Mouse (Mus musculus): ENCODE measurements around the gene Sec63.

The Sec63 gene

GRCm38 (mm10) chr10:42760999-42761900 lies at the start of gene Sec63:
Gene Sec63 (plus strand): TSS chr10:42761496.
- peak; percentile 98 to 99 for DNase-seq

- no peak for DNase-seq
Observed at GRCm38 (mm10) chr10:42714676-42715075, 46.6 kb upstream of the Sec63 start.

- no peak for DNase-seq
Observed at GRCm38 (mm10) chr10:42715366-42716035, 45.8 kb upstream of the Sec63 start.

GRCm38 (mm10) chr10:42722116-42722515 lies 39.2 kb upstream of the Sec63 start:
- no peak for DNase-seq

GRCm38 (mm10) chr10:42723275-42724232 lies 37.7 kb upstream of the Sec63 start:
- no peak for DNase-seq

- no peak for DNase-seq
Observed at GRCm38 (mm10) chr10:42729607-42730006, 31.7 kb upstream of the Sec63 start.

GRCm38 (mm10) chr10:42734546-42735060 lies 26.7 kb upstream of the Sec63 start:
- peak; percentile 6 to 8 for DNase-seq

- no peak for DNase-seq
Observed at GRCm38 (mm10) chr10:42751813-42752212, 9.5 kb upstream of the Sec63 start.

- no peak for DNase-seq
Observed at GRCm38 (mm10) chr10:42754341-42754740, 7.0 kb upstream of the Sec63 start.

GRCm38 (mm10) chr10:42759741-42760140 lies 1.6 kb upstream of the Sec63 start:
- no peak for DNase-seq

- DNase-seq, result peak; percentile 16 to 18
Observed at GRCm38 (mm10) chr10:42760329-42760728, 967 bp upstream of the Sec63 start.

- peak; percentile 10 to 27 for DNase-seq
Observed at GRCm38 (mm10) chr10:42761901-42762669, 789 bp downstream of the Sec63 start.

- DNase-seq, result no peak
Observed at GRCm38 (mm10) chr10:42762670-42763058, 1.4 kb downstream of the Sec63 start.

GRCm38 (mm10) chr10:42763246-42763645 lies 1.9 kb downstream of the Sec63 start:
- DNase-seq, result no peak

- DNase-seq, result no peak
Observed at GRCm38 (mm10) chr10:42765344-42765743, 4.0 kb downstream of the Sec63 start.

GRCm38 (mm10) chr10:42775450-42775849 lies 14.2 kb downstream of the Sec63 start:
- DNase-seq, result no peak

- no peak for DNase-seq
Observed at GRCm38 (mm10) chr10:42780753-42781152, 19.5 kb downstream of the Sec63 start.

GRCm38 (mm10) chr10:42781672-42782071 lies 20.4 kb downstream of the Sec63 start:
- DNase-seq, result no peak

- no peak for DNase-seq
Observed at GRCm38 (mm10) chr10:42800922-42801321, 39.6 kb downstream of the Sec63 start.

- DNase-seq, result no peak
Observed at GRCm38 (mm10) chr10:42825923-42826322, 64.6 kb downstream of the Sec63 start.

GRCm38 (mm10) chr10:42827155-42827554 lies 65.9 kb downstream of the Sec63 start:
- DNase-seq, result no peak

- DNase-seq, result no peak
Observed at GRCm38 (mm10) chr10:42830007-42830406, 68.7 kb downstream of the Sec63 start.
